Mouse (Mus musculus) c-Kit-positive CD71-negative TER-119-negative erythroid progenitor cells, embryonic 14.5 days (primary cell): Measurements from ENCODE around the gene Topaz1.
"Not testable (repeated sequence)": the region's sequence is repeated elsewhere in the genome, so short reads cannot be mapped to it uniquely, and the experiment has no call there.

Experiments
- DNase-seq: peaks from one replicate; pipeline ENCODE4 v3.0.0-alpha.2; 2013; ENCODE audit warnings: low read depth

The Topaz1 gene

GRCm38 (mm10) chr9:122812386-122812785 is 65.2 kb downstream of the Topaz1 start:
- DNase-seq, result no peak

GRCm38 (mm10) chr9:122814775-122815174 is 67.6 kb downstream of the Topaz1 start:
- no peak for DNase-seq

DNA sequence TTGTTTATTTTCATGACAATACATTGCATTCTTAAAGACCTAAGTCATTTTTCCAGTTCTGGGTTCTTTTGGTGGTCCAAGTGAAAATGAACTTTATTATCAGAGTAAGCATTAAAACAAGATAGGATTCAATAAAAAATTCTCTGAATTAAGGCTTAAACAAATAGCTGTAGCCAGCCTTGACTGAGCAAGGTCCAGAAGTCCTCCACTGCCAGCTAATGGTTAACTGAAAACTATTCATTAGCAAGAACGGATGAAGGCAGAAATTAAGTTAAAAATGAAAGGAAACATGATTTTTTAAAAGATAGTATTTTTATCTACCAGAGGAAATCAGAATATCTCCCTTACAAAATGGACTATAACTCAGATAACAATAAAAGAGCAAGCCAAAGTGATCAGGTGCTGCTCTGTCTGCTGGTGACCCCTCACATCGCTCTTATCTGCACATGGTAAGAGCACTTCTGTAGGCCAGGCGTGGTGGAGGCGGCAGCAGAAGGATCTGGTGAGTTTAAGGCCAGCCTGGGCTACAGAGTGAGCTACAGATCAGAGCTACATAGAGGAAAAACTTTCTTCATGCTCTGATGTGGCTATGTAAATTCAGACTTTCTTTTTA is 68.2 kb downstream of the Topaz1 start:
- no peak for DNase-seq

DNA sequence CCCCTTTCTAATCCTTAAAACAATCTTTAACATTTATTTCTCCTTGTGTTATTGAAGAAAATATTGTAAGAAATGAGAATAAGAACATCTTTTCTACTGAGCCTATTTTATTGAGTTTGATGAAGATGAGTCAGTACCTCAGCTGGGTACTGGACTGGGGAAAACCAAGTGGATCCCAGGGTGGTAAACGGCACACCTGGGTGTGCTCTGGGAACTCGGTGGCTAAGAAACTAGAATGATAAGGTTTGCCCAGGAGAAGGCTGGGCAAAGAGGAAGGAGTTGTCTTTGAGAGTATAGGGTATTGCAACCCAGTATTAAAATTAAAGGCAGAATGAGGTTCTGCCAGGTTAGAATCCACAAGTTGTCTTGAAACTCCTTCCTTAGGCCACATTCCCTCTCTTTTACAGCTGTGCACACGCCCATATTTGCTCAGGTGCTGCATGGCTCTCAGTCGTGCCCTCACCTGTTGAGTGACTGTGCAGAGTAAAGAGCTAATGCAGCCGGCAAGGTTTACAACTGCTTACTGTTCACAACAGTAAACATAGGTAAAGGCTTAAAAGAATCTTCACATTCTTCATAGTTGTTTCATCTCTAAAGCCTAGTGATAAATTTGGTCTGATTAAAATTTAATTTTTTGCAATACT is 76.3 kb downstream of the Topaz1 start:
- DNase-seq, result no peak

GRCm38 (mm10) chr9:122826743-122827142 is 79.6 kb downstream of the Topaz1 start:
- no peak for DNase-seq

DNA sequence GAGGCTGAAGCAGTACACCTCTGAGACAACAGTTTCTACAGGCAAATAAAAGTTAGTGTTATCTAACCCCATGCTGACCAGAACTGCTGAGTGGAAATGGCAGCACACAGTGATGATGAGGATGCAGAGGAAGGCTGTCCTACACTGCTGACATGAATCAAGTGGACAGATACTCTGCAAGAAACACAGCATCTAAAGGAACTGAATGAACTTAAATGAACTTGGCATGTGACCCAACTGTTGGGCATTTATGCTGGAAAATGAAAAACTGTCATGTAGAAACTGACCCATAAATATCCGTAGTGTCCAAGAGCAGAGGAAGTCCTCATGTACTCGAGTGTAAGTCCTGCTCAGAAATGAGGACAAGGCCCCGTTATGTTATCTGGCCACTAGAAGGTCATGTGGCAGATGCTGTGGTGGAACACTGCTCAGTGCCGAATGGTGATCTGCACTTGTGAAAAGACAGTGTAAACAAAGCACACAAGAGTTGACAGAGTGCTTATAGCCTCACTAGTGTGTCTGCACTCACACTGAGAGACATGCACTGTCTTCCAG is 82.8 kb downstream of the Topaz1 start:
- no peak for DNase-seq

DNA sequence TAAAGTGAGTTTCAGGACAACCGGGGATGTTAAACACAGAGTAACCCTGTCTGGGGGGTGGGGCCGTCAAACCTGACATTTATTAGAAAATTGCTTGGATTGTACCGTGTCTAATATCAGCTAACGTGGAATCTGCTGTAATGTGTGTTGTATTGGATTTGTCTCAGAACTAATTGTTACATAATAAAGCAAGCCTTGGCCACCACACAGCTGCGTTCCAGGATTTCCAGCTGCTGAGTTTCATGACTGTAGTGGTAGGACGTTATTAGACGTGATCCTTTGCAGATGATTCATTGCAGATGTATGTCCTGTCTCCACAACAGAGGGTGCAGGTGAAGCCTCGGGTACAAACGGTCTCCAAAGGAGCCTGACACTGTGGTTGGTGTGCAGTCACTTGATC is 89.0 kb downstream of the Topaz1 start:
- no peak for DNase-seq

- no peak for DNase-seq
Measured at GRCm38 (mm10) chr9:122836790-122837189, 89.6 kb downstream of the Topaz1 start.

GRCm38 (mm10) chr9:122837216-122837615 is 90.1 kb downstream of the Topaz1 start:
- DNase-seq, result no peak

DNA sequence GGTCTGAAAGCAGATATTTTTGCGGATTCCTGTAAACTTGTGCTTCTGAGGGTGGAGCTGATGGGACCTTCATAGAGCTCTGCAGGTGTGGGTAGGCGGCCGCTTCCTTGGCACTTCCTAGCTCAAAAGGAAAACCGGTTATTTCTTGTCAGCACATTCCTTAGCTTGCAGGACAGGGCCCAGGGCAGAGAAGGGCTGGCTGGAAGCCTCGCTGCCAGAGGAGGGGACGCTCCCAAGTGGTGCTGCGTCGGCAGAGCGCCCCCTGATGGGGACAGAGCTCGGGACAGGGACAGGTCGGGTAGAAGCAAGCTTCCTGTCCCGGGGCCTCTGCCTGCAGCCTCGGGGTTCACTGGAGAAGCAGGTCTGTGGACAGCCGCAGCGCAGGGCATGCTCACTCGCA is 90.5 kb downstream of the Topaz1 start:
- no peak for DNase-seq

GRCm38 (mm10) chr9:122843760-122844159 is 96.6 kb downstream of the Topaz1 start, which contains the start of gene Gm35549:
Gm35549 (minus strand) TSS chr9:122844035.
- DNase-seq, result no peak

GRCm38 (mm10) chr9:122845621-122846020 is 98.5 kb downstream of the Topaz1 start:
- no peak for DNase-seq

- DNase-seq, result no peak
Measured at GRCm38 (mm10) chr9:122846156-122846555, 99.0 kb downstream of the Topaz1 start.

DNA sequence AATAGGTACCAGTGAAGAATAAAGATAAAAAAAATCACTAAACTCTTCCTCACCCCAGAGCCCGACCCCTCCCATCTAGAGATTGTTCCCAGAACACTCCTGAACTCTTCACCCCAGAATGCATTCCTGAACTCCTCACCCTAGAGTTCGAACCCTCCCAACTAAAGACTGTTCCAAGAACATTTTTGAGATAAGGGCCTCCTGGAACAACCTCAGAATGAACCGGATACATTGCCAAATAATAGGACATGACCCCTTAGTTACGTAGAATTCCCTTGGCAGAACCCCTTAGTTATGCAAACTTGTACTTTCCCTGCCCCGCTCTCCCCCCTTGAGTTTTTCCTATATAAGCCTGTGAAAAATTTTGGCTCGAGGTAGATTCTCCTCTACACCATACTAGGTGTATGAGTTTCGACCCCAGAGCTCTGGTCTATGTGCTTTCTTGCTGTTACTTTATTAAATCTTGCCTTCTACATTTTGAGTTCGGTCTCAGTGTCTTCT is 100.7 kb downstream of the Topaz1 start:
- not testable (repeated sequence) for DNase-seq
